Mouse (Mus musculus): ENCODE measurements at regions not wholly inside any gene's neighbourhood (a gene's known extent, or its start where the extent isn't known, plus 50 kb on each side); places are given as distances from the start of the nearest gene placed in this dataset.
A peak's percentile ranks its signal among the peaks of the same experiment; 100 is the strongest.

- Histone ChIP-seq H3K79me2 (ENCODE audit: control insufficient read depth, insufficient read depth) (peaks cover 54% of the 10 kb centered on the region), H3K4me3 (ENCODE audit: insufficient read depth, poor library complexity, severe bottlenecking) (no peak overlapping the region), H3K79me3 (ENCODE audit: low read depth) (peaks cover 5% of the 10 kb centered on the region), H3K27me3 (ENCODE audit: control insufficient read depth, insufficient read depth, insufficient read length) (no peaks in the 10 kb centered on the region), H3K36me3 (ENCODE audit: control insufficient read depth, insufficient read depth) (peaks cover 1% of the 10 kb centered on the region), H3ac (ENCODE audit: control insufficient read depth, insufficient read length, low read depth) (no peak overlapping the region)
- TF ChIP-seq USF1 (IDR thresholded peaks at IDR 0.05; ENCODE audit: low read depth) (no peak), CTCF (IDR thresholded peaks at IDR 0.05; ENCODE audit: control insufficient read depth, insufficient read depth, insufficient read length) (no peak), FOSL1 (IDR thresholded peaks at IDR 0.05; ENCODE audit: insufficient read depth, low read length, poor library complexity, severe bottlenecking) (no peak), MAX (IDR thresholded peaks at IDR 0.05) (no peak), CEBPB (IDR thresholded peaks at IDR 0.05; ENCODE audit: low read depth) (no peak), MYOG (IDR thresholded peaks at IDR 0.05; ENCODE audit: control insufficient read depth, extremely low read depth, insufficient read length) (no peak), MYOD1 (IDR thresholded peaks at IDR 0.05; ENCODE audit: control insufficient read depth, insufficient read length, low read depth) (no peak)
Observed at GRCm38 (mm10) chr2:128359106-128359505, 231.9 kb upstream of the Spdye4c start.

DNA sequence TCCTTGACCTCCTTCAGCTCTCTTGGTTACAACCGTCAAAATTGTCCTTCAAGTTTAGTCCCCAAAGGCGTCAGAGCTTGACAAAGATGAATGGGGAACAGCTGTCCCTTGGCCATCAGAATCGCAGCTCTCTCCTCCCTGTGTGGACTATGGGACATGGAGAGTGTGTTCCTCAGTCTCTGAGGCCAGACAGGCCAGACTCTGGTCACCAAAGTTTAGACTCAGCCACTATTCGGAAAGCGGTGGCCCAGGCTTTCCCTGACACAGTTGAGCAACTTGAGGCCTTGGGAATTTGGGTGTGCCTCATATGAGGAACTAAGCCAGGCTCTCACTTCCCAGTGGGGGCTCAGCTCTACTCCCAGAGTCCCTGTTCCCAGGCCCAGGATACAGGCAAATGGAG is 230.5 kb upstream of the Spdye4c start:
- H3K79me2 ChIP-seq (ENCODE audit: control insufficient read depth, insufficient read depth) = peaks cover 68% of the 10 kb centered on the region
- no peaks in the 10 kb centered on the region for H3K27me3 ChIP-seq (ENCODE audit: control insufficient read depth, insufficient read depth, insufficient read length)
- no peak overlapping the region for H3ac ChIP-seq (ENCODE audit: control insufficient read depth, insufficient read length, low read depth)
- peaks cover 2% of the 10 kb centered on the region for H3K36me3 ChIP-seq (ENCODE audit: control insufficient read depth, insufficient read depth)
- H3K4me3 ChIP-seq (ENCODE audit: insufficient read depth, poor library complexity, severe bottlenecking) = no peak overlapping the region
- H3K79me3 ChIP-seq (ENCODE audit: low read depth) = peaks cover 13% of the 10 kb centered on the region
- TF ChIP-seq MYOD1 (IDR thresholded peaks at IDR 0.05; ENCODE audit: control insufficient read depth, insufficient read length, low read depth) = peak; percentile 78
- no peak for TF ChIP-seq MAX (IDR thresholded peaks at IDR 0.05)
- TF ChIP-seq CTCF (IDR thresholded peaks at IDR 0.05; ENCODE audit: control insufficient read depth, insufficient read depth, insufficient read length) = no peak

GRCm38 (mm10) chr2:128361436-128361835 is 229.6 kb upstream of the Spdye4c start:
- peaks cover 16% of the 10 kb centered on the region for H3K79me3 ChIP-seq (ENCODE audit: low read depth)
- TF ChIP-seq MYOD1 (IDR thresholded peaks at IDR 0.05; ENCODE audit: control insufficient read depth, insufficient read length, low read depth) = no peak
- no peak for TF ChIP-seq USF1 (IDR thresholded peaks at IDR 0.05; ENCODE audit: low read depth)
- TF ChIP-seq CEBPB (IDR thresholded peaks at IDR 0.05; ENCODE audit: low read depth) = no peak
- no peak for TF ChIP-seq MYOG (IDR thresholded peaks at IDR 0.05; ENCODE audit: control insufficient read depth, extremely low read depth, insufficient read length)
- TF ChIP-seq MAX (IDR thresholded peaks at IDR 0.05) = no peak
- TF ChIP-seq CTCF (IDR thresholded peaks at IDR 0.05; ENCODE audit: control insufficient read depth, insufficient read depth, insufficient read length) = no peak
- no peak for TF ChIP-seq FOSL1 (IDR thresholded peaks at IDR 0.05; ENCODE audit: insufficient read depth, low read length, poor library complexity, severe bottlenecking)
- H3K4me3 ChIP-seq (ENCODE audit: insufficient read depth, poor library complexity, severe bottlenecking) = no peak overlapping the region
- no peak overlapping the region for H3ac ChIP-seq (ENCODE audit: control insufficient read depth, insufficient read length, low read depth)
- H3K27me3 ChIP-seq (ENCODE audit: control insufficient read depth, insufficient read depth, insufficient read length) = no peaks in the 10 kb centered on the region
- H3K36me3 ChIP-seq (ENCODE audit: control insufficient read depth, insufficient read depth) = peaks cover 2% of the 10 kb centered on the region
- H3K79me2 ChIP-seq (ENCODE audit: control insufficient read depth, insufficient read depth) = peaks cover 75% of the 10 kb centered on the region

DNA sequence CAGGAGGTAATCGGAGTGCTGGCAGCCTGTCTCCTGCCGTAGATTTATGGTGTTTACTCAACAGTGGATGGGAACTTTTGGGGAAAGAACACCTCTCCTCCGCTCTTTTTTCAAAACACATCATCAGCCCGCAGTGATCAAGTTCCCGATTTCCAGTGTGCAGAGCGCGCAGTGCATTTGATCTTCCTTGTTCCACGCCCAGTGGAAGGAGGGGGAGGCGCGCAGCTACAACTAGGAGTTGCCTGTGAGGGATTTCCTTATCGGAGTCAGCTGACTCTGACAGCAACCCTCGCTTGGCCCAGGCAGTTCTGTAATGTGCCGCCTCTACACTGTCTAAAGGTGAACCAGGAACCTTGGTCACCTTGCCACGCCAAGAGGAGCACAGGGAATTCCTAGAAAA is 226.8 kb upstream of the Spdye4c start:
- peaks cover 93% of the 10 kb centered on the region for H3K79me2 ChIP-seq (ENCODE audit: control insufficient read depth, insufficient read depth)
- H3K27me3 ChIP-seq (ENCODE audit: control insufficient read depth, insufficient read depth, insufficient read length) = no peaks in the 10 kb centered on the region
- no peak overlapping the region for H3ac ChIP-seq (ENCODE audit: control insufficient read depth, insufficient read length, low read depth)
- peaks cover 2% of the 10 kb centered on the region for H3K36me3 ChIP-seq (ENCODE audit: control insufficient read depth, insufficient read depth)
- H3K4me3 ChIP-seq (ENCODE audit: insufficient read depth, poor library complexity, severe bottlenecking) = no peak overlapping the region
- TF ChIP-seq USF1 (IDR thresholded peaks at IDR 0.05; ENCODE audit: low read depth) (no peak), FOSL1 (IDR thresholded peaks at IDR 0.05; ENCODE audit: insufficient read depth, low read length, poor library complexity, severe bottlenecking) (no peak), CEBPB (IDR thresholded peaks at IDR 0.05; ENCODE audit: low read depth) (no peak), MAX (IDR thresholded peaks at IDR 0.05) (no peak), CTCF (IDR thresholded peaks at IDR 0.05; ENCODE audit: control insufficient read depth, insufficient read depth, insufficient read length) (no peak)
- peaks cover 30% of the 10 kb centered on the region for H3K79me3 ChIP-seq (ENCODE audit: low read depth)

GRCm38 (mm10) chr2:128365004-128365403 is 226.0 kb upstream of the Spdye4c start:
- no peak for TF ChIP-seq MAX (IDR thresholded peaks at IDR 0.05)
- no peak for TF ChIP-seq MYOG (IDR thresholded peaks at IDR 0.05; ENCODE audit: control insufficient read depth, extremely low read depth, insufficient read length)
- TF ChIP-seq FOSL1 (IDR thresholded peaks at IDR 0.05; ENCODE audit: insufficient read depth, low read length, poor library complexity, severe bottlenecking) = no peak
- no peak for TF ChIP-seq MYOD1 (IDR thresholded peaks at IDR 0.05; ENCODE audit: control insufficient read depth, insufficient read length, low read depth)
- TF ChIP-seq CEBPB (IDR thresholded peaks at IDR 0.05; ENCODE audit: low read depth) = no peak
- no peak for TF ChIP-seq USF1 (IDR thresholded peaks at IDR 0.05; ENCODE audit: low read depth)
- no peak for TF ChIP-seq CTCF (IDR thresholded peaks at IDR 0.05; ENCODE audit: control insufficient read depth, insufficient read depth, insufficient read length)
- peaks cover 2% of the 10 kb centered on the region for H3K36me3 ChIP-seq (ENCODE audit: control insufficient read depth, insufficient read depth)
- H3K79me2 ChIP-seq (ENCODE audit: control insufficient read depth, insufficient read depth) = peaks cover 93% of the 10 kb centered on the region
- no peaks in the 10 kb centered on the region for H3K27me3 ChIP-seq (ENCODE audit: control insufficient read depth, insufficient read depth, insufficient read length)
- H3K4me3 ChIP-seq (ENCODE audit: insufficient read depth, poor library complexity, severe bottlenecking) = no peak overlapping the region
- H3ac ChIP-seq (ENCODE audit: control insufficient read depth, insufficient read length, low read depth) = no peak overlapping the region
- H3K79me3 ChIP-seq (ENCODE audit: low read depth) = peaks cover 36% of the 10 kb centered on the region

DNA sequence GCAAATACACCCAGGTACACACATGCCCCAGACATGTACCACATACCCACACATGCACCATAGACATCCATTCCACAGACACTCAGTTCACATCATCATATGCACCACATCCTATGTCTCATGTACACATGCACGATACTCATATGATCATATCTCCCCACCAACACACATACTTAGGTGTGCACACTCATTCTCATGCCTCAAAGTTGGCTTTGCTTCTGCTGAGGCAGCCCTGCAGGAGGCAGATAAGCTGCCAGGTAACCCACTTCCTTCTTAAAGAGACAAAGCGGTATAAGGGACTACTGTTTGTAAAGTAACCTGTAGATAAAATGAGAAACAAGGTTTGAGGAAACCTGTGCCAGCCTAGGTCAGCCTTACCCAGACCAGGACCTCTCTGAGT is 225.2 kb upstream of the Spdye4c start:
- peaks cover 9% of the 10 kb centered on the region for H3K36me3 ChIP-seq (ENCODE audit: control insufficient read depth, insufficient read depth)
- H3K79me2 ChIP-seq (ENCODE audit: control insufficient read depth, insufficient read depth) = peaks cover 93% of the 10 kb centered on the region
- no peak overlapping the region for H3ac ChIP-seq (ENCODE audit: control insufficient read depth, insufficient read length, low read depth)
- no peaks in the 10 kb centered on the region for H3K27me3 ChIP-seq (ENCODE audit: control insufficient read depth, insufficient read depth, insufficient read length)
- TF ChIP-seq MYOD1 (IDR thresholded peaks at IDR 0.05; ENCODE audit: control insufficient read depth, insufficient read length, low read depth) = no peak
- TF ChIP-seq CEBPB (IDR thresholded peaks at IDR 0.05; ENCODE audit: low read depth) = no peak
- TF ChIP-seq MYOG (IDR thresholded peaks at IDR 0.05; ENCODE audit: control insufficient read depth, extremely low read depth, insufficient read length) = no peak
- TF ChIP-seq CTCF (IDR thresholded peaks at IDR 0.05; ENCODE audit: control insufficient read depth, insufficient read depth, insufficient read length) = no peak
- TF ChIP-seq FOSL1 (IDR thresholded peaks at IDR 0.05; ENCODE audit: insufficient read depth, low read length, poor library complexity, severe bottlenecking) = no peak
- no peak for TF ChIP-seq MAX (IDR thresholded peaks at IDR 0.05)
- no peak for TF ChIP-seq USF1 (IDR thresholded peaks at IDR 0.05; ENCODE audit: low read depth)
- no peak overlapping the region for H3K4me3 ChIP-seq (ENCODE audit: insufficient read depth, poor library complexity, severe bottlenecking)
- H3K79me3 ChIP-seq (ENCODE audit: low read depth) = peaks cover 44% of the 10 kb centered on the region

All from C2C12 (cell line).